Mouse (Mus musculus) heart, postnatal 0 days (tissue): ENCODE data around the gene Ugt1a6b. TPM values are rescaled to one million over a fixed set of nuclear protein-coding genes. Genes with fewer than 3 reads are reported as not detected.
"Not testable (repeated sequence)": the region's sequence is repeated elsewhere in the genome, so short reads cannot be mapped to it uniquely, and the experiment has no call there.

ENCODE experiments used
- ATAC-seq: fragments of 200-750 bp; cut with Nextera tagmentation; 2 replicates; pipeline ENCODE4 v1.8.0; 2017; ENCODE audit warnings: low read depth, moderate number of reproducible peaks, moderate library complexity; ENCODE audit not compliant: insufficient read depth
- DNase-seq: peaks from one replicate; pipeline ENCODE4 v3.0.0-alpha.2; 2016; ENCODE audit warnings: low spot score
- H3K27ac ChIP-seq: fragments of 300-500 bp; sonication (generic); 2 replicates; pipeline ENCODE4 v1.5.1; 2014; ENCODE audit warnings: low read depth, mild to moderate bottlenecking
- H3K27me3 ChIP-seq: fragments of 300-500 bp; sonication (generic); 2 replicates; pipeline ENCODE4 v1.6.1; 2014; ENCODE audit warnings: low read length, mixed read lengths; ENCODE audit not compliant: control insufficient read depth, insufficient read depth
- H3K36me3 ChIP-seq: fragments of 300-500 bp; sonication (generic); replicated peaks from 2 replicates; pipeline ENCODE4 v1.6.1; 2014; ENCODE audit warnings: low read length, mixed read lengths; ENCODE audit not compliant: control insufficient read depth, insufficient read depth
- H3K4me1 ChIP-seq: fragments of 300-500 bp; sonication (generic); 2 replicates; pipeline ENCODE4 v1.6.1; 2014; ENCODE audit warnings: antibody characterized with exemption; ENCODE audit not compliant: control insufficient read depth, insufficient read depth
- H3K4me2 ChIP-seq: fragments of 300-500 bp; sonication (generic); 2 replicates; pipeline ENCODE4 v1.6.1; 2014; ENCODE audit warnings: low read depth, mild to moderate bottlenecking, low read length, moderate library complexity
- H3K4me3 ChIP-seq: fragments of 300-500 bp; sonication (generic); 2 replicates; pipeline ENCODE4 v1.5.1; 2014; ENCODE audit warnings: low read depth, low read length
- H3K9ac ChIP-seq: fragments of 300-500 bp; sonication (generic); replicated peaks from 2 replicates; pipeline ENCODE4 v1.6.1; 2014; ENCODE audit warnings: low read depth, low read length, mixed read lengths
- H3K9me3 ChIP-seq: fragments of 300-500 bp; sonication (generic); replicated peaks from 2 replicates; pipeline ENCODE4 v1.6.1; 2016; ENCODE audit warnings: low read length; ENCODE audit not compliant: control insufficient read depth
- CTCF ChIP-seq: IDR thresholded peaks from 2 replicates; pipeline ENCODE4 v1.5.1; 2016; ENCODE audit warnings: antibody characterized with exemption, control low read depth, low read depth
- EP300 ChIP-seq: IDR thresholded peaks from 2 replicates; pipeline ENCODE4 v1.6.1; 2016; ENCODE audit warnings: antibody characterized with exemption, low read depth
- WGBS: fragments of 180-500 bp; shearing (Covaris S2); extraction: QIAGEN DNeasy Blood & Tissue Kit; methylation state at CpG from one replicate; pipeline ENCODE4 v1.1.7; 2014; 5-methylcytosine and 5-hydroxymethylcytosine counted together
- polyA plus RNA-seq: library from polyadenylated mRNA; unstranded; fragments of >200 nt; fragmentation: Nextera tagmentation; extraction: Ambion mirVana; gene quantifications from 2 replicates; pipeline ENCODE4 v1.2.1, GENCODE M21; 2015
- total RNA-seq: library from RNA; depleted of rRNA; stranded (reverse); fragments of >200 nt; gene quantifications from 2 replicates; pipeline ENCODE4 v1.2.3, GENCODE M21; 2014; ENCODE audit warnings: low replicate concordance

The Ugt1a6b gene
- total and polyA plus RNA-seq, 2 experiments from 2014 or later = 0.19 TPM; not detected in 1

GRCm38 (mm10) chr1:88125827-88126360 lies 22.8 kb downstream of the Ugt1a6b start:
- not testable (repeated sequence) for H3K4me2 ChIP-seq, H3K4me3 ChIP-seq, H3K4me1 ChIP-seq, DNase-seq, H3K27me3 ChIP-seq, ATAC-seq, H3K9me3 ChIP-seq, H3K36me3 ChIP-seq, H3K9ac ChIP-seq, H3K27ac ChIP-seq
- TF ChIP-seq CTCF = peak; percentile 13; the same call in 1 of the 2 replicates
- WGBS = 61% methylated on average over 2 of the region's 4 CpGs

GRCm38 (mm10) chr1:88129091-88129490 lies 26.0 kb downstream of the Ugt1a6b start:
- 81% methylated on average over 2 of the region's 2 CpGs for WGBS
- not testable (repeated sequence) for H3K4me1 ChIP-seq, H3K9ac ChIP-seq, H3K9me3 ChIP-seq, H3K27ac ChIP-seq, H3K27me3 ChIP-seq, H3K4me3 ChIP-seq, DNase-seq, H3K4me2 ChIP-seq, H3K36me3 ChIP-seq, ATAC-seq

GRCm38 (mm10) chr1:88130223-88130622 lies 27.2 kb downstream of the Ugt1a6b start:
- H3K27ac ChIP-seq, ATAC-seq, DNase-seq, H3K4me3 ChIP-seq, H3K4me2 ChIP-seq, H3K4me1 ChIP-seq, H3K9ac ChIP-seq, H3K9me3 ChIP-seq, H3K36me3 ChIP-seq, H3K27me3 ChIP-seq: not testable (repeated sequence)
- 71% methylated on average over 1 of the region's 1 CpGs for WGBS

- Histone ChIP-seq H3K27ac (no peak overlapping the region), H3K4me1 (no peaks in the 10 kb centered on the region), H3K9ac (no peak overlapping the region), H3K4me2 (no peak overlapping the region), H3K4me3 (no peak overlapping the region), H3K9me3 (no peaks in the 10 kb centered on the region), H3K27me3 (no peaks in the 10 kb centered on the region), H3K36me3 (no peaks in the 10 kb centered on the region)
- ATAC-seq = no peak
- TF ChIP-seq CTCF (no peak), EP300 (no peak)
- DNase-seq = no peak
- WGBS = 50% methylated on average over 3 of the region's 3 CpGs
Observed at GRCm38 (mm10) chr1:88133908-88134456, 30.9 kb downstream of the Ugt1a6b start.

GRCm38 (mm10) chr1:88134457-88135011 lies 31.5 kb downstream of the Ugt1a6b start, which contains the start of gene Ugt1a6a:
TSS of gene Ugt1a6a (plus strand) at chr1:88134809.
- H3K27ac ChIP-seq, H3K36me3 ChIP-seq, DNase-seq, H3K4me3 ChIP-seq, H3K4me1 ChIP-seq, H3K27me3 ChIP-seq, H3K9me3 ChIP-seq, H3K9ac ChIP-seq, ATAC-seq, H3K4me2 ChIP-seq: not testable (repeated sequence)
- 34% methylated on average over 5 of the region's 5 CpGs for WGBS

GRCm38 (mm10) chr1:88135229-88135904 lies 32.3 kb downstream of the Ugt1a6b start:
- H3K4me1 ChIP-seq, H3K9me3 ChIP-seq, H3K36me3 ChIP-seq, H3K9ac ChIP-seq, H3K4me3 ChIP-seq, DNase-seq, H3K27ac ChIP-seq, H3K27me3 ChIP-seq, H3K4me2 ChIP-seq: not testable (repeated sequence)
- peak; percentile 24; the same call in 1 of the 2 replicates for ATAC-seq
- 62% methylated on average over 5 of the region's 6 CpGs for WGBS
